Mouse (Mus musculus): ENCODE measurements at regions not wholly inside any gene's neighbourhood (a gene's known extent, or its start where the extent isn't known, plus 50 kb on each side); places are given as distances from the start of the nearest gene placed in this dataset.

- TF ChIP-seq CTCF (IDR thresholded peaks at IDR 0.05), result no peak
- no peak for TF ChIP-seq EP300 (IDR thresholded peaks at IDR 0.05)
Observed at GRCm38 (mm10) chr14:9458856-9459255, 792.8 kb upstream of the 4930452B06Rik start.
